12 mouse cellular contexts compared by ENCODE assay signal in genomic region chr8:8051186-8051585, GRCm38 (mm10).
A peak's percentile ranks its signal among the peaks of the same experiment; 100 is the strongest.
DNase-seq lines count a peak whose midpoint lies in the region; ATAC-seq and TF ChIP-seq lines count a peak whose summit lies in the region.
"Had no signal": no experiment of that assay in that cellular context is flagged by ENCODE, and none has a peak within 500 bp of the region (broad histone marks: within the 10 kb centered on the region; RNA-seq: fewer than 3 reads in every experiment).

No protein-coding gene starts in this region.

- TF ChIP-seq EP300 in lung, postnatal 0 days (IDR thresholded peaks at IDR 0.05), result no peak

- TF ChIP-seq CTCF in lung, postnatal 0 days (IDR thresholded peaks at IDR 0.05), result no peak
- TF ChIP-seq CTCF in lung, adult 2 months (IDR thresholded peaks at IDR 0.05; ENCODE audit: insufficient read depth, low read length), result no peak

- no peaks in the 10 kb centered on the region for H3K36me3 ChIP-seq in forebrain, embryonic 14.5 days (ENCODE audit: control insufficient read depth, insufficient read depth, low read length)
- H3K36me3 ChIP-seq in forebrain, embryonic 13.5 days (ENCODE audit: poor library complexity, severe bottlenecking), result no peaks in the 10 kb centered on the region
- H3K36me3 ChIP-seq in lung, postnatal 0 days (ENCODE audit: insufficient read depth, low read length), result no peaks in the 10 kb centered on the region
- H3K36me3 ChIP-seq in embryonic facial prominence, embryonic 14.5 days (ENCODE audit: control insufficient read depth, insufficient read depth, low read length), result no peaks in the 10 kb centered on the region
- H3K36me3 ChIP-seq: midbrain, embryonic 12.5 days had no signal

- H3K4me1 ChIP-seq in forebrain, embryonic 14.5 days (ENCODE audit: control insufficient read depth, insufficient read depth, low read length), result no peaks in the 10 kb centered on the region
- 0 out of 2 replicates have a peak, but pooled peaks cover 5% of the 10 kb centered on the region for H3K4me1 ChIP-seq in forebrain, embryonic 13.5 days
- no peaks in the 10 kb centered on the region for H3K4me1 ChIP-seq in lung, postnatal 0 days (ENCODE audit: insufficient read depth, low read depth, low read length)
- H3K4me1 ChIP-seq in lung, adult 2 months (ENCODE audit: control insufficient read depth, insufficient read depth, low read length), result no peaks in the 10 kb centered on the region
- H3K4me1 ChIP-seq in embryonic facial prominence, embryonic 14.5 days (ENCODE audit: control insufficient read depth, insufficient read depth, low read length), result peaks cover 6% of the 10 kb centered on the region
- H3K4me1 ChIP-seq: midbrain, embryonic 12.5 days had no signal

- H3K27ac ChIP-seq in forebrain, embryonic 14.5 days (ENCODE audit: low read depth, low read length), result no peak overlapping the region
- no peak overlapping the region for H3K27ac ChIP-seq in forebrain, embryonic 13.5 days
- no peak overlapping the region for H3K27ac ChIP-seq in lung, postnatal 0 days (ENCODE audit: low read length)
- H3K27ac ChIP-seq in embryonic facial prominence, embryonic 14.5 days (replicated peaks; ENCODE audit: low read depth, low read length), result peak overlapping the region; percentile 62
- H3K27ac ChIP-seq: gastrocnemius, adult 2 months; midbrain, embryonic 12.5 days had no signal

- H3K4me3 ChIP-seq in forebrain, embryonic 14.5 days (ENCODE audit: low read depth, low read length), result no peak overlapping the region
- H3K4me3 ChIP-seq in forebrain, embryonic 13.5 days, result no peak overlapping the region
- H3K4me3 ChIP-seq in lung, postnatal 0 days (ENCODE audit: low read depth, low read length), result no peak overlapping the region
- no peak overlapping the region for H3K4me3 ChIP-seq in lung, adult 2 months (replicated peaks; ENCODE audit: extremely low read depth, low read depth, low read length)
- H3K4me3 ChIP-seq in embryonic facial prominence, embryonic 14.5 days (ENCODE audit: low read depth, low read length), result no peak overlapping the region
- H3K4me3 ChIP-seq: gastrocnemius, adult 2 months; midbrain, embryonic 12.5 days had no signal

- H3K9me3 ChIP-seq in forebrain, embryonic 14.5 days (replicated peaks; ENCODE audit: control insufficient read depth, low read length), result no peaks in the 10 kb centered on the region
- no peaks in the 10 kb centered on the region for H3K9me3 ChIP-seq in forebrain, embryonic 13.5 days (replicated peaks)
- no peaks in the 10 kb centered on the region for H3K9me3 ChIP-seq in lung, postnatal 0 days (ENCODE audit: low read length)
- H3K9me3 ChIP-seq in embryonic facial prominence, embryonic 14.5 days (ENCODE audit: control insufficient read depth, low read length), result no peaks in the 10 kb centered on the region
- H3K9me3 ChIP-seq: midbrain, embryonic 12.5 days had no signal

- no peak overlapping the region for H3K9ac ChIP-seq in forebrain, embryonic 14.5 days (ENCODE audit: low read length)
- H3K9ac ChIP-seq in forebrain, embryonic 13.5 days, result no peak overlapping the region
- no peak overlapping the region for H3K9ac ChIP-seq in lung, postnatal 0 days (replicated peaks; ENCODE audit: low read depth)
- no peak overlapping the region for H3K9ac ChIP-seq in embryonic facial prominence, embryonic 14.5 days (ENCODE audit: low read depth, low read length)
- H3K9ac ChIP-seq: midbrain, embryonic 12.5 days had no signal

- ATAC-seq in forebrain, embryonic 14.5 days, result no peak
- no peak for ATAC-seq in forebrain, embryonic 13.5 days
- no peak for ATAC-seq in lung, postnatal 0 days
- peak; percentile 84 for ATAC-seq in embryonic facial prominence, embryonic 14.5 days (ENCODE audit: low read depth)

- no peak overlapping the region for H3K4me2 ChIP-seq in forebrain, embryonic 14.5 days (ENCODE audit: low read length)
- no peak overlapping the region for H3K4me2 ChIP-seq in forebrain, embryonic 13.5 days
- no peak overlapping the region for H3K4me2 ChIP-seq in lung, postnatal 0 days (replicated peaks; ENCODE audit: low read depth, low read length)
- no peak overlapping the region for H3K4me2 ChIP-seq in embryonic facial prominence, embryonic 14.5 days (ENCODE audit: low read depth, low read length)
- H3K4me2 ChIP-seq: midbrain, embryonic 12.5 days had no signal

- peak; percentile 22 for DNase-seq in forebrain, embryonic 14.5 days (ENCODE audit: low spot score)
- peak; percentile 47 for DNase-seq in lung, postnatal 0 days (ENCODE audit: low spot score)
- DNase-seq in lung, adult 2 months, result no peak
- DNase-seq in embryonic facial prominence, embryonic 14.5 days (ENCODE audit: low spot score), result peak; percentile 90
- peak; percentile 34 for DNase-seq in mesoderm, embryonic 11.5 days (ENCODE audit: low read depth, low spot score)
- no peak for DNase-seq in thymus, postnatal 25 days
- DNase-seq in frontal cortex, postnatal 10 days (ENCODE audit: low spot score in 2 of 2), result no peak
- DNase-seq: cerebellum, postnatal 36 days; gastrocnemius, adult 2 months; kidney, postnatal 10 days had no signal

- no peaks in the 10 kb centered on the region for H3K27me3 ChIP-seq in forebrain, embryonic 14.5 days (replicated peaks; ENCODE audit: control insufficient read depth, insufficient read depth, low read length)
- H3K27me3 ChIP-seq in forebrain, embryonic 13.5 days, result no peaks in the 10 kb centered on the region
- no peaks in the 10 kb centered on the region for H3K27me3 ChIP-seq in lung, postnatal 0 days (replicated peaks; ENCODE audit: insufficient read depth, low read length)
- H3K27me3 ChIP-seq in embryonic facial prominence, embryonic 14.5 days (replicated peaks; ENCODE audit: control insufficient read depth, insufficient read depth, low read length), result no peaks in the 10 kb centered on the region

- no peak for TF ChIP-seq POLR2A in lung, adult 2 months (IDR thresholded peaks at IDR 0.05; ENCODE audit: borderline replicate concordance, extremely low read depth, low read depth, low read length)

- 15% methylated on average over 3 of the region's 3 CpGs for WGBS in forebrain, embryonic 14.5 days
- WGBS in forebrain, embryonic 13.5 days, result 18% methylated on average over 3 of the region's 3 CpGs
- WGBS in lung, postnatal 0 days, result 16% methylated on average over 3 of the region's 3 CpGs
- 28% methylated on average over 3 of the region's 3 CpGs for WGBS in lung, adult 2 months
- WGBS in embryonic facial prominence, embryonic 14.5 days, result 3% methylated on average over 3 of the region's 3 CpGs

Comparison
In these comparisons a context has a peak if more than half of its experiments do, and no peak if none do; other contexts are left out.
1. DNase-seq: peak in forebrain, embryonic 14.5 days (single experiment), lung, postnatal 0 days (single experiment), embryonic facial prominence, embryonic 14.5 days (single experiment) and mesoderm, embryonic 11.5 days (single experiment); none in lung, adult 2 months (single experiment), thymus, postnatal 25 days (single experiment) and frontal cortex, postnatal 10 days (0 of 2).